Mouse (Mus musculus) CD4-positive, CD25-positive, alpha-beta regulatory T cell, adult 2 months (primary cell): ENCODE data around the gene Smyd3.
A peak's percentile ranks its signal among the peaks of the same experiment; 100 is the strongest.

Experiments used
- DNase-seq: peaks from one replicate; pipeline ENCODE4 v3.0.0-alpha.2; 2012; ENCODE audit warnings: low read depth, low spot score

The Smyd3 gene

DNA sequence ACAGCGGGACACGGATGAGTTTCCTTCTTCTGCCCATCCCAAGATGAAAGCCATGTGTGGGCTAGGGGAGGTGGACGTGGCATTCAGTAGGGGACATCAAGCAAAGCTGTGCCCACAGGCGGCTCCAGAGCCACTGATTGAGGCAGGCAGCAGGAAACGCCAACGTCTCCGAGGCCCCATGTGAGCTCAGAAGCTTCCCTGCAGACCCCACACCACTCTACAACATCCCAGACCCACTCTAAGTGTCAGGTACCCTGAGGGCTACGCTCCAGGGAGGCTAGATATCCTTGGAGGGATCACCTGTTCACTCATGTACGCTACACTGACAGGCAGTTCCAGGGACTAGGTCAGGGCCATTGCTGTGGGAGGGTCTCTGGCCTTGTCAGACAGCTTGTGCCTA, 556.2 kb downstream of the Smyd3 start:
- DNase-seq = no peak

GRCm38 (mm10) chr1:178960015-178960559, 557.8 kb downstream of the Smyd3 start:
- DNase-seq = peak; percentile 62

DNA sequence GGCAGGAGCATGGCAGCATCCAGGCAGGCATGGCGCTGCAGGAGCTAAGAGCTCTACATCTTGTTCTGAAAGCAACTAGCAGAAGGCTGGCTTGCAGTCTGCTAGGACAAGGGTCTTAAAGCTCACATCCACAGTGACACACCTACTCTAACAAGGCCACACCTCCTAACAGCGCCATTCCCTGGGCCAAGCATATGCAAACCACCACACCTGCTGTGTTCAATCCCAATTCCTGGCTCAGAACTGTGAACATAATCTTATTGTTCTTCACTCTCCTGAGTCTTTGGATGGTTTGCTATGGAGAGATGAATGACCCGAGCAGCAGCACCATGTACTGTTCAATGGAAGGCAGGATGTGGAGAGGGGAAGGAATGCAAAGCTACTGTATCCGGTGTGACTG, 559.2 kb downstream of the Smyd3 start:
- no peak for DNase-seq

DNA sequence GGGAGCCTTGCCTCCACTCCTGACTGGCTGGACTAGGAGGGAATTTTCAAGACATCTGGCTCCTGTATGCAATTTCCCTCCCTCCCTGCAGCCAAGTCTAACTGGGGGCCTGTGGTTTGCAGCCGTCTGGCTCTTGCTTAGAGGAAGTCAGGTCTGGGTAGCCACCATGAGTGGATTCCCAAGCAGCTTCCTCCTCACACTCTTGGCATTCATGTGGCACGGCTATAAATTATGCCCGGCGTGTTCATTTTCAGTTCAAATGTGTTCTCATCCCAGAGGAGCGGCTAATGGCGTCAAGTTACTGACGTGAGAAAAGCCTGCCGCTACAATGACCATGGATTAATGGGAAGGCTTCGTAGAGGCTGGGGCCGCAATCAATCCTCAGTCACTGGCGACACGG, 564.9 kb downstream of the Smyd3 start:
- DNase-seq = no peak

- DNase-seq = no peak
Observed at GRCm38 (mm10) chr1:178942251-178942963, 575.4 kb downstream of the Smyd3 start.

GRCm38 (mm10) chr1:178940353-178940752, 577.5 kb downstream of the Smyd3 start:
- DNase-seq = no peak

DNA sequence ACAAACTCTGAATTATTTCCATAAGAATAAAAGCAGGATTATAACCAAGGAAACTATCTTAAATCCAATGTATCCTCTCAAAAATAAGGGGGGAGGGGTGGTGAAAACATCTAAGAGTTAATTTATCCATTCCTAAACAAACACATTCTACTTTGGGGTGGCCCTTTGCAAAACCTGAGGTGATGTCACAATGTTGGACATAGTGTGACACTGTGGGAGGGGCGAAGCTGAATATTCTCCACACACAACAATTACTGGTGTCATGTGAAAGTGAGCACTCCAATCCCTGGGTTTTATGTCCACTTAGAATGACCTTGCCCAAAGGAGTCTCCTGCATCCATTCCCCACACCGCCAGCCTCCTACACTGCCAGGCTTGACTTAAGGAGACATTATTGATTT, 580.9 kb downstream of the Smyd3 start:
- no peak for DNase-seq

DNA sequence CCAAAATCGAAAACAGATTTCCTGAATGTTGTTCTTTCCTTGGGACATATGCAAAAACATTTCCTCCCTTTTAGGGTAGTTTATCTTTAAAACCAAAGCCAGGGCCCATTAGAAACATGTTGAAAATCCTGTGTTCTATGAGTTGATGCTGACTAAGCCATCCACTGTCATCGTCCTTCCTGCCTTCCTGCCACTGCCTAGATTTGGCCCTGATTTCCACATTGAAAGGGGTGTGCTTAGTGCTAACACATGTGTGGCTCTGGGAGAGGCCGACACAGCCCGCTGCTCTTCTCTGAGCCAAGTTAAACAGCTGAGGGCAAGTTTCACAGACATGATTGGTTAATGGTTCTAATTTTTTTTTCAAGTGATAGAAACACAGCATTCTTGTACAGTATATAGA, 581.4 kb downstream of the Smyd3 start:
- DNase-seq = no peak

- no peak for DNase-seq
Observed at GRCm38 (mm10) chr1:178933953-178934637, 583.7 kb downstream of the Smyd3 start.

- no peak for DNase-seq
Observed at GRCm38 (mm10) chr1:178929531-178929930, 588.3 kb downstream of the Smyd3 start.

GRCm38 (mm10) chr1:178924492-178925183, 593.2 kb downstream of the Smyd3 start:
- DNase-seq = no peak

DNA sequence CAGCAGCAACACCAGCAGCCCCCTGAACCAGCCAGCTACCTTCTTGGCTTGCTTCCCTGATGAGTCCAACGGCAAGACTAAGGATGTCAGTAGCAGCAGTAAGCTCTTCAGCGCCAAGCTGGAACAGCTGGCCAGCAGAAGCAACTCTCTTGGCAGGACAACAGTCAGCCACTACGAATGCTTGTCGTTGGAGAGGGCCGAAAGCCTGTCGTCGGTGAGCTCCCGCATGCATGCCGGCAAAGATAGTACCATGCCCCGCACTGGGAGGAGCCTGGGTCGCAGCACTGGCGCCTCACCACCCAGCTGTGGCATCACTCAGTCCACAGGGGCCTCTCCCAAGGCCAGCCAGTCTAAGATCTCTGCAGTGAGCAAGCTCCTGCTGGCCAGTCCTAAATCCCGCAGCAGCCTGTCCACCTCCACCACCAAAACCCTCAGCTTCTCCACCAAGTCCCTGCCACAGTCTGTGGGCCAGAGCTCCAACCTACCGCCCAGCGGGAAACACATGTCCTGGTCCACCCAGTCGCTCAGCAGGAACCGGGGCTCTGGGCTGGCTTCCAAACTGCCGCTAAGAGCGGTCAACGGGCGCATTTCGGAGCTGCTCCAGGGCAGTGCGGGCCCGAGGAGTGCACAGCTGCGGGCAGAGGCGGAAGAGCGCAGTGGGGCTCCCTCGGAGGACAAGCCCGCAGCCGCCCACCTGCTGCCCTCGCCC, 600.5 kb downstream of the Smyd3 start:
- no peak for DNase-seq

GRCm38 (mm10) chr1:178915056-178915455, 602.8 kb downstream of the Smyd3 start:
- no peak for DNase-seq

- no peak for DNase-seq
Observed at GRCm38 (mm10) chr1:178912936-178913716, 604.7 kb downstream of the Smyd3 start.

GRCm38 (mm10) chr1:178910951-178911350, 606.9 kb downstream of the Smyd3 start:
- no peak for DNase-seq
